Mouse (Mus musculus) MEL (cell line): ENCODE measurements around the gene Elob. TPM values are rescaled to one million over a fixed set of nuclear protein-coding genes. Genes with fewer than 3 reads are reported as not detected.

Experiments
- DNase-seq: peaks from one replicate; pipeline ENCODE4 v3.0.0; 2011; ENCODE audit warnings: low read depth, low spot score
- H3K27ac ChIP-seq: 2 replicates; pipeline ENCODE4 v1.5.1; 2012; ENCODE audit warnings: low read depth, mild to moderate bottlenecking, control low read depth, low read length, moderate library complexity; ENCODE audit not compliant: control insufficient read depth
- H3K27me3 ChIP-seq, 2 experiments: fragments of 150-350 bp in 1 of 2; sonication (generic) in 1 of 2; 2 replicates each; pipeline ENCODE4 v1.6.1; 2012; ENCODE audit warnings: low read length in 2 of 2, mild to moderate bottlenecking in 2 of 2, improper control_type of control experiment in 1 of 2, moderate library complexity in 1 of 2; ENCODE audit not compliant: insufficient read depth in 2 of 2, control insufficient read depth in 1 of 2
- H3K36me3 ChIP-seq, 2 experiments: 2 replicates each; pipeline ENCODE4 v1.6.1; 2012 to 2014; ENCODE audit warnings: low read length in 2 of 2, improper control_type of control experiment in 1 of 2, inconsistent platforms in 1 of 2, mild to moderate bottlenecking in 1 of 2; ENCODE audit not compliant: insufficient read depth in 2 of 2, control insufficient read depth in 1 of 2
- H3K4me1 ChIP-seq, 2 experiments: fragments of 150-350 bp in 1 of 2; sonication (generic) in 1 of 2; 2 replicates each; pipeline ENCODE4 v1.6.1; 2012; ENCODE audit warnings: low read length in 2 of 2, improper control_type of control experiment in 1 of 2, mild to moderate bottlenecking in 1 of 2; ENCODE audit not compliant: insufficient read depth in 2 of 2, control insufficient read depth in 1 of 2
- H3K4me3 ChIP-seq, 2 experiments: fragments of 150-350 bp in 1 of 2; sonication (generic) in 1 of 2; 2 replicates each; pipeline ENCODE4 v1.5.1; 2012; ENCODE audit warnings: low read depth in 2 of 2, low read length in 2 of 2, mild to moderate bottlenecking in 2 of 2, moderate library complexity in 2 of 2, control low read depth in 1 of 2, improper control_type of control experiment in 1 of 2; ENCODE audit not compliant: control insufficient read depth in 1 of 2, insufficient read depth in 1 of 2
- H3K79me2 ChIP-seq: 2 replicates; pipeline ENCODE4 v1.6.1; 2012; ENCODE audit warnings: mild to moderate bottlenecking, low read length, moderate library complexity; ENCODE audit not compliant: control insufficient read depth, poor library complexity, insufficient read depth
- H3K9ac ChIP-seq: 2 replicates; pipeline ENCODE4 v1.6.1; 2012; ENCODE audit warnings: low read depth, mild to moderate bottlenecking, control low read depth, low read length, moderate library complexity; ENCODE audit not compliant: control insufficient read depth, poor library complexity, severe bottlenecking
- H3K9me3 ChIP-seq: fragments of 150-350 bp; sonication (generic); replicated peaks from 2 replicates; pipeline ENCODE4 v1.6.1; 2012; ENCODE audit warnings: mild to moderate bottlenecking, low read length, improper control_type of control experiment, moderate library complexity; ENCODE audit not compliant: insufficient read depth
- BHLHE40 ChIP-seq: IDR thresholded peaks from 2 replicates; pipeline ENCODE4 v1.6.1; 2012; ENCODE audit warnings: low read depth, mild to moderate bottlenecking, inconsistent platforms, low read length, improper control_type of control experiment, borderline replicate concordance
- E2F4 ChIP-seq: IDR thresholded peaks from 2 replicates; pipeline ENCODE4 v1.6.1; 2011; ENCODE audit warnings: low read depth, low read length, improper control_type of control experiment, borderline replicate concordance
- ETS1 ChIP-seq: IDR thresholded peaks from 2 replicates; pipeline ENCODE4 v1.6.1; 2012; ENCODE audit warnings: low read depth, mild to moderate bottlenecking, inconsistent platforms, low read length, improper control_type of control experiment, moderate library complexity
- GABPA ChIP-seq: IDR thresholded peaks from 2 replicates; pipeline ENCODE4 v1.6.1; 2012; ENCODE audit warnings: low read depth, mild to moderate bottlenecking, inconsistent platforms, low read length, improper control_type of control experiment, moderate library complexity
- HCFC1 ChIP-seq: IDR thresholded peaks from 2 replicates; pipeline ENCODE4 v1.6.1; 2012; ENCODE audit warnings: low read depth, mild to moderate bottlenecking, inconsistent platforms, low read length, improper control_type of control experiment, moderate library complexity
- MAX ChIP-seq: IDR thresholded peaks from 2 replicates; pipeline ENCODE4 v1.6.1; 2011; ENCODE audit warnings: low read length, improper control_type of control experiment
- MAZ ChIP-seq: IDR thresholded peaks from 2 replicates; pipeline ENCODE4 v1.6.1; 2012; ENCODE audit warnings: low read depth, mild to moderate bottlenecking, inconsistent platforms, low read length, improper control_type of control experiment
- MXI1 ChIP-seq: IDR thresholded peaks from 2 replicates; pipeline ENCODE4 v1.6.1; 2011; ENCODE audit warnings: mild to moderate bottlenecking, low read depth, low read length, improper control_type of control experiment
- MYB ChIP-seq: IDR thresholded peaks from 2 replicates; pipeline ENCODE4 v1.6.1; 2011; ENCODE audit warnings: mild to moderate bottlenecking, low read depth, low read length, improper control_type of control experiment
- NELFE ChIP-seq: IDR thresholded peaks from 2 replicates; pipeline ENCODE4 v1.6.1; 2011; ENCODE audit warnings: low read depth, low read length, improper control_type of control experiment
- NRF1 ChIP-seq: IDR thresholded peaks from 2 replicates; pipeline ENCODE4 v1.6.1; 2014; ENCODE audit warnings: low read depth, mild to moderate bottlenecking, inconsistent platforms, low read length, improper control_type of control experiment, moderate library complexity; ENCODE audit not compliant: poor library complexity, insufficient read depth, severe bottlenecking
- POLR2AphosphoS5 ChIP-seq: IDR thresholded peaks from 2 replicates; pipeline ENCODE4 v1.6.1; 2012; ENCODE audit warnings: low read depth, borderline replicate concordance, mild to moderate bottlenecking, inconsistent platforms, low read length, moderate library complexity, mixed read lengths
- RCOR1 ChIP-seq: IDR thresholded peaks from 2 replicates; pipeline ENCODE4 v1.6.1; 2012; ENCODE audit warnings: low read depth, mild to moderate bottlenecking, inconsistent platforms, low read length, improper control_type of control experiment
- TBP ChIP-seq: IDR thresholded peaks from 2 replicates; pipeline ENCODE4 v1.8.0; 2011; ENCODE audit warnings: low read depth, low read length, improper control_type of control experiment
- TCF12 ChIP-seq: IDR thresholded peaks from 2 replicates; pipeline ENCODE4 v1.6.1; 2014; ENCODE audit warnings: low read depth, mild to moderate bottlenecking, inconsistent platforms, low read length, improper control_type of control experiment, moderate library complexity
- USF1 ChIP-seq: IDR thresholded peaks from 2 replicates; pipeline ENCODE4 v1.6.1; 2014; ENCODE audit warnings: low read depth, mild to moderate bottlenecking, inconsistent platforms, low read length, improper control_type of control experiment, moderate library complexity
- USF2 ChIP-seq, 2 experiments: IDR thresholded peaks; 2 replicates each; pipeline ENCODE4 v1.6.1; 2011 to 2012; ENCODE audit warnings: improper control_type of control experiment in 2 of 2, low read length in 2 of 2, borderline replicate concordance in 1 of 2, inconsistent platforms in 1 of 2, low read depth in 1 of 2, mild to moderate bottlenecking in 1 of 2; ENCODE audit not compliant: insufficient read depth in 1 of 2
- ZC3H11A ChIP-seq: IDR thresholded peaks from 2 replicates; pipeline ENCODE4 v1.6.1; 2012; ENCODE audit warnings: low read depth, mild to moderate bottlenecking, inconsistent platforms, low read length, improper control_type of control experiment
- ZMIZ1 ChIP-seq: IDR thresholded peaks from 2 replicates; pipeline ENCODE4 v1.6.1; 2012; ENCODE audit warnings: low read depth, mild to moderate bottlenecking, inconsistent platforms, low read length, improper control_type of control experiment, moderate library complexity
- ZNF384 ChIP-seq: IDR thresholded peaks from 2 replicates; pipeline ENCODE4 v1.6.1; 2012; ENCODE audit warnings: low read depth, mild to moderate bottlenecking, inconsistent platforms, low read length, improper control_type of control experiment
- polyA plus RNA-seq, 2 experiments: library from polyadenylated mRNA; stranded (reverse) in 1 of 2; unstranded in 1 of 2; fragments of >175 nt in 1 of 2; fragments of >200 nt in 1 of 2; gene quantifications; 2 replicates each; pipeline versions ENCODE4 v1.2.1 to v1.2.4; 2012; ENCODE audit warnings: low replicate concordance in 2 of 2, low read depth in 1 of 2; ENCODE audit not compliant: insufficient read length in 2 of 2, insufficient read depth in 1 of 2, missing spikeins in 1 of 2
- total RNA-seq: library from RNA; depleted of rRNA; stranded (reverse); fragments of 300-350 nt; gene quantifications from 2 replicates; pipeline ENCODE4 v1.2.3, GENCODE M21; 2012

Gene Elob
- total and polyA plus RNA-seq, 3 experiments, result 453 to 609 TPM; not detected in 1

DNA sequence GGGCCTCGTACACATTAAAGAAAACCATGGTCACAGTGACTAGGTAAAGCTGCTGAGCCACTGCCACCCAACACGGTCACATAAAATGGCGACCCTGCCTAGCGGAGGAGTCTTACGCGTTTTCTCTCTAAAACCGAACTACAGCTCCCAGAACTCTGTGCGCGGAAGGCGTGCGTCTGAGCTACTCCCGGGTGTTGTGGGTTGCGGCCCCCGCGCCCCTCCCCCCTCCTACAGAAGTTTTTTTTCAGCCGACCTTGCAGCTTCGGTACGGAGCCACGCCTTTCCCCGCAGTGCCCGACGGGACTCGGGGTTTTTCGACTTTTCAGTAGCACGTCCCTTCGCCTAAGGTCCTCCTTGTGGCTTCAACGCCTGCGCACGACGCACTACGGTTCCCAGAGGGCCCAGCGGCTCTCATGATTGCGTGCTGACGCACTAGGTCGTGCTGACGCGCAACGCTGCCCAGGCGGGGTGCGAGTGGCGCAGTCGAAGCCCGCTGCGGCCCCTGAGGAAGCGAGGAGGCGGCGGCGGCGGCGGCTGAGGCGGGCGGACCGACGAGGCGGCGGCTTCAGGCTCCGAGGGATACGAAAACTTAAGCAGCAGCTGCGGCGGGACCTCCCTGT lies 26.1 kb downstream of the Elob start (continued):
- TF ChIP-seq ZNF384, result peak; percentile 97
- no peak for TF ChIP-seq USF1
- TF ChIP-seq TCF12, result peak; percentile 32; the same call in 1 of the 2 replicates
- no peak for TF ChIP-seq GABPA
- TF ChIP-seq TBP, result peak; percentile 80
- no peak for TF ChIP-seq POLR2AphosphoS5
- TF ChIP-seq HCFC1, result peak; percentile 94
- no peak for TF ChIP-seq E2F4
- no peak for TF ChIP-seq RCOR1
- TF ChIP-seq NRF1, result peak; percentile 70
- TF ChIP-seq BHLHE40, result no peak
- TF ChIP-seq USF2 (IDR thresholded peaks at IDR 0.05; ENCODE audit: borderline replicate concordance in 1 of 2, insufficient read depth in 1 of 2, low read depth in 1 of 2, low read length in 2 of 2), result no peak
- peak; percentile 41 for TF ChIP-seq MXI1
- no peak for TF ChIP-seq MYB
- TF ChIP-seq, all 39 proteins: peak for 20

DNA sequence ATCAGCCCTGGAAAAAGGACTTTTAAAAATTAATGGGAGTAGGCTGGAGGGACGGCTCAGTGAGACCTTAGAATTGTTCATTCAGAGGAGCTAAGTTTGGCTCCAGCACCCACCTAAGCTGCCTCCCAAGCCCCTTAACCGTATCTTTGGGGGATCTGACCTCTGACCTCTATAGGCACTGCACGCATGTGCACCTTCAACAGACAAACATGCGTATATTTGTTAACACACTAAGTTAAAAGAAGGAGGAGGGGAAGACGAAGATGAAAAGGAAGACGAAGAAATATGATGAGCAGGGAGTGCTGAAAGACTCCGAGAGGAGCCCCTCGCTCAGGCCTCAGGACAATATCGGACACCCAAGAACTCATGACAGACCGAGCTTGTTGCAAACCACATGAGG lies 27.3 kb downstream of the Elob start:
- TF ChIP-seq ZNF384 (no peak), MAX (no peak), GABPA (no peak), ZMIZ1 (no peak), BHLHE40 (no peak), ZC3H11A (no peak), MAZ (no peak), ETS1 (no peak), MXI1 (no peak), NELFE (no peak)
- Histone ChIP-seq H3K27ac (no peak overlapping the region), H3K9ac (peak overlapping the region; percentile 9; the same call in 1 of the 2 replicates)

More for the DNA sequence above, 27.3 kb downstream of the Elob start:
- H3K4me3 ChIP-seq, result peak overlapping the region in 1 of 2 experiments; percentile 8; a peak in 1 of 4 replicates
- H3K27me3 ChIP-seq, result no peaks in the 10 kb centered on the region
- peaks cover 37% of the 10 kb centered on the region for H3K79me2 ChIP-seq
- H3K4me1 ChIP-seq, result peaks cover 4 to 5% of the 10 kb centered on the region in 2 experiments; a peak in 3 of 4 replicates
- DNase-seq, result no peak
- H3K36me3 ChIP-seq, result peaks cover 2 to 18% of the 10 kb centered on the region in 2 experiments; a peak in 3 of 4 replicates
- H3K9me3 ChIP-seq, result no peaks in the 10 kb centered on the region
